Mouse (Mus musculus): Measurements from ENCODE around the gene Atxn1l. TPM values are rescaled to one million over a fixed set of nuclear protein-coding genes. Genes with fewer than 3 reads are reported as not detected.
A peak's percentile ranks its signal among the peaks of the same experiment; 100 is the strongest.

Atxn1l gene
- polyA plus RNA-seq, 1 experiment from 2014 or later: 4.5 TPM

GRCm38 (mm10) chr8:109706874-109707237 lies 30.7 kb downstream of the Atxn1l start:
- ATAC-seq: 0 out of 2 replicates have a peak, but pooled peaks have one; percentile 33

DNA sequence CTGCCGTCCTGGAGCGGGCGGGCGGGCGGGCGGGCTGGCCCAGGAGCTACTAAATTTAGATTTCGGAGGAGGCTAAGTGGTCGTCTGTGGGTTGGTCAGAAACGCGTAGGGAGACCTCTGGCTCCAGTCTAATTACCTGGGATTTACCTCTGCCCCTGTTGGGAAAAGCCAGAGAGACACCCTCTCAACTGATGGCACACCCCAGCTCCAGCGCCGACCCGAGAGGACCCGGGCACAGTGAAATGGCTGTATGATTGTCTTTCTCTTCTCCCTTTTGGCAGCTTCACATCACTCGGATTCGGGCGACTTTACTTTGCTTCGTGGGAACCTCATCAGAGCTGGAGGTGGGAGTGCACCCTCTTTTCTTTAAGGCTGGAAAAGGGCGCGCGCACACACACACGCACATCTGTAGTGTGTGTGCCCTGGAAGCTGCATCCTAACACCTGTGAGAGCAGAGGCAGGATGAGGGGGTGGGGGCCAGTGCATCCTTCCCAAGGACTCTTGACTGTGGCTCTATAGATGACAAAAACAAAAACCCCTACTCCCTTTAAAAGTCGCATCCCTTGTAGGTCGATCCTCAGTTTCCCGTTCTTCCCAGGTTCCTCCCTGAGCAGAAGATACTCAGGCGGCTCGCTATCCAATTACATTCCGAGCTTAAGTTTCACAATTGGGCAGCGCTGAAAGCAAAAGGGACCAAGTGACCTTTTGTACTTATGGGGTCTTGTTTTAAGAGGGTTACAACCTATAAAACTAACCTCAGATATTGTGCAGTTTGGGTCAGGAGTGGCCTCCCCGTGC lies 31.3 kb downstream of the Atxn1l start:
- H3K4me3 ChIP-seq (ENCODE audit: low read length): peak overlapping the region; percentile 94
- peaks cover 13% of the 10 kb centered on the region for H3K4me1 ChIP-seq (ENCODE audit: control insufficient read depth, insufficient read depth, low read length)
- WGBS: 2% methylated on average over 30 of the region's 30 CpGs

More at GRCm38 (mm10) chr8:109706874-109707237, 30.7 kb downstream of the Atxn1l start:
- no peak overlapping the region for H3K27ac ChIP-seq (ENCODE audit: low read length)
- H3K9me3 ChIP-seq (ENCODE audit: control insufficient read depth, low read length): no peaks in the 10 kb centered on the region
- no peaks in the 10 kb centered on the region for H3K36me3 ChIP-seq (ENCODE audit: control insufficient read depth, insufficient read depth, low read length)
- peak overlapping the region; percentile 99; the same call in 1 of the 2 replicates for H3K9ac ChIP-seq (ENCODE audit: low read depth, low read length)
- H3K27me3 ChIP-seq (replicated peaks; ENCODE audit: control insufficient read depth, insufficient read depth, low read length): no peaks in the 10 kb centered on the region
- peaks cover 13% of the 10 kb centered on the region for H3K4me1 ChIP-seq (ENCODE audit: control insufficient read depth, insufficient read depth, low read length)
- peak overlapping the region; percentile 87 for H3K4me2 ChIP-seq (ENCODE audit: low read depth, low read length)
- 17% methylated on average over 2 of the region's 2 CpGs for WGBS
- H3K4me3 ChIP-seq (ENCODE audit: low read length): peak overlapping the region; percentile 94

GRCm38 (mm10) chr8:109705320-109706075 lies 32.0 kb downstream of the Atxn1l start, which contains the start of gene Zfp821:
Zfp821 (plus strand) TSS chr8:109705546.
- Histone ChIP-seq H3K4me2 (ENCODE audit: low read depth, low read length) (peak within 1 kb of the TSS; percentile 87), H3K9me3 (ENCODE audit: control insufficient read depth, low read length) (no peaks in the 10 kb centered on the region), H3K9ac (ENCODE audit: low read depth, low read length) (peak within 1 kb of the TSS; percentile 99), H3K27ac (ENCODE audit: low read length) (peak within 1 kb of the TSS; percentile 91), H3K4me3 (ENCODE audit: low read length) (peak within 1 kb of the TSS; percentile 94), H3K27me3 (replicated peaks; ENCODE audit: control insufficient read depth, insufficient read depth, low read length) (no peaks in the 10 kb centered on the region), H3K4me1 (ENCODE audit: control insufficient read depth, insufficient read depth, low read length) (peaks cover 13% of the 10 kb centered on the region), H3K36me3 (ENCODE audit: control insufficient read depth, insufficient read depth, low read length) (no peaks in the 10 kb centered on the region)
- ATAC-seq: peak; percentile 92
- under 1% methylated on average over 93 of the region's 100 CpGs for WGBS

More for the DNA sequence above, 31.3 kb downstream of the Atxn1l start:
- peak overlapping the region; percentile 28; the same call in 1 of the 2 replicates for H3K27ac ChIP-seq (ENCODE audit: low read length)
- H3K9me3 ChIP-seq (ENCODE audit: control insufficient read depth, low read length): no peaks in the 10 kb centered on the region
- H3K36me3 ChIP-seq (ENCODE audit: control insufficient read depth, insufficient read depth, low read length): no peaks in the 10 kb centered on the region
- H3K27me3 ChIP-seq (replicated peaks; ENCODE audit: control insufficient read depth, insufficient read depth, low read length): no peaks in the 10 kb centered on the region
- ATAC-seq: peak; percentile 57
- peak overlapping the region; percentile 99 for H3K9ac ChIP-seq (ENCODE audit: low read depth, low read length)
- peak overlapping the region; percentile 87 for H3K4me2 ChIP-seq (ENCODE audit: low read depth, low read length)

DNA sequence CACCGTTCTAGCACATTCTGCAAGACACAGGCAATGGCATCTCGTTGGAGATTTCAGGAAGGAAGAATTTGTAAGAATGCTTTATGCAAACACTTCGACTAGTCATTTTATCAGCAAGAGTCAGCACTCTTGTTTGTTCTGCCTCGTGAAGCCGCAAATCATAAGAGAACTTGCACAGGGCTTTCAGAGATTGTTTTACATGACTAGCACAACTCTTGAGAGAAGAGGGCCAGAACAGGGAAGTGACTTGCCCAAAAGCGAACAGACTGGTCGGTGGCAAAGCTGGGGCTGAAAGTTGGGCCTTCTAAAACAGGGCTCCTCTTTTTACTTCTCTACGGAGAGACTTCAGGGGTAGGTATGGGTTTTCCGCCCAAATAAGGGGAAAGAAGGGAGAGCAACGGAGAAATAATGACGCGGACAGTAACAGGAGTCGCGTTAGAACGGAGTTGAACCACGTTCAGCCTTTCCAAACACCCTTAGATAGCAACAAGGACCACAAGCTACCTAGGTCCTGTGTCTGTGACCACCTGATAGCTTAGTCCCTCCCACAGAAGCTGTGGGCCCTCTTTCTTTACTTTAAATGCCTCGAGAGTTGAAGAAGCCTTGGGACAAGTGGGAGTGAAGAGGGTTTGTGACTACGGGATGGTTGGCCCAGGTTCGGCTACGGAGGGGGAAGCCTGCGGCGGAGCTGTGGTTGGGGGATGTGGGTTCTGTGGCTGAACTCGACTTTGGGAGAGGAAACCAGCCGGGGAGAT lies 32.8 kb downstream of the Atxn1l start:
- ATAC-seq: no peak; the same call in none of the 2 replicates
- 7% methylated on average over 24 of the region's 24 CpGs for WGBS

DNA sequence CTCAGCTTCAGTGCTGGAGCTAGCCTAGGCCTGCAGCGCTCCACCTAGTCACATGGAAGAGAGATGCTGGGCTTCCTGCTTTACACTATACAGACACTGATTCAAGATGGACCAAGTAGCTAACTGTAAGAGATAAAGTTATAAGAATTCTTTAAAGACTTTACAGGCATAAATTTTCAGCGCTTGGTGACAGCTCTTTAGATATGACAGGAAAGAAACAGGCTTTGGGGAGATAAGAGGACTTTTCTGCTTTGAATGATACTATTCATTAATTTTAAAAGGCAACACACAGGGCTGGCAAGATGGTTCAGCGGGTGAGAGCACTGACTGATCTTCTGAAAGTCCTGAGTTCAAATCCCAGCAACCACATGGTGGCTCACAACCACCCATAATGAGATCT lies 39.1 kb downstream of the Atxn1l start:
- ATAC-seq: no peak
- Histone ChIP-seq H3K36me3 (ENCODE audit: control insufficient read depth, insufficient read depth, low read length) (no peaks in the 10 kb centered on the region), H3K4me3 (ENCODE audit: low read length) (no peak overlapping the region), H3K9ac (ENCODE audit: low read depth, low read length) (no peak overlapping the region), H3K9me3 (ENCODE audit: control insufficient read depth, low read length) (no peaks in the 10 kb centered on the region), H3K4me1 (ENCODE audit: control insufficient read depth, insufficient read depth, low read length) (peaks cover 8% of the 10 kb centered on the region), H3K27ac (ENCODE audit: low read length) (no peak overlapping the region), H3K27me3 (replicated peaks; ENCODE audit: control insufficient read depth, insufficient read depth, low read length) (no peaks in the 10 kb centered on the region), H3K4me2 (ENCODE audit: low read depth, low read length) (no peak overlapping the region)
- WGBS: 81% methylated on average over 3 of the region's 3 CpGs

More for the DNA sequence above, 32.8 kb downstream of the Atxn1l start:
- Histone ChIP-seq H3K4me3 (ENCODE audit: low read length) (peak overlapping the region; percentile 94), H3K9me3 (ENCODE audit: control insufficient read depth, low read length) (no peaks in the 10 kb centered on the region), H3K4me1 (ENCODE audit: control insufficient read depth, insufficient read depth, low read length) (peaks cover 13% of the 10 kb centered on the region), H3K27me3 (replicated peaks; ENCODE audit: control insufficient read depth, insufficient read depth, low read length) (no peaks in the 10 kb centered on the region), H3K9ac (ENCODE audit: low read depth, low read length) (peak overlapping the region; percentile 99), H3K36me3 (ENCODE audit: control insufficient read depth, insufficient read depth, low read length) (no peaks in the 10 kb centered on the region), H3K4me2 (ENCODE audit: low read depth, low read length) (peak overlapping the region; percentile 87), H3K27ac (ENCODE audit: low read length) (0 out of 2 replicates have a peak overlapping the region, but pooled peaks have one; percentile 34)

DNA sequence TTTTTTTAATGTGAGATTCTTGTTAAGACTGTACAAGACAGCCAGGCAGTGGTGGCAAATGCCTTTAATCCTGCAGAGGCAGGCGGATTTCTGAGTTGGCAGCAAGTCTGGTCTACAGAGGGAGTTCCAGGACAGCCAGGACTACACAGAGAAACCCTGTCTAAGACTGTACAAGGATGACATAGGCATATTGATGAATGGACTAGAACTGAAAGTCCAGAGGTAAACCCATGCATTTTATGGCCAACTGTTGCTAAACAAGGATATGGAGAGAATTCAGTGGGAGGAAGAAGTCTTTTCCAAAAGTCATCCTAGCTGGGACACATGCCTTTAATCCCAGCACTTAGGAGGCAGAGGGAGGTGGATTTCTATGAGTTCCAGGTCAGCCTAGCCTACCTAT lies 39.8 kb downstream of the Atxn1l start:
- H3K4me1 ChIP-seq (ENCODE audit: control insufficient read depth, insufficient read depth, low read length): peaks cover 8% of the 10 kb centered on the region
- no peaks in the 10 kb centered on the region for H3K36me3 ChIP-seq (ENCODE audit: control insufficient read depth, insufficient read depth, low read length)
- ATAC-seq: no peak
- no peak overlapping the region for H3K4me2 ChIP-seq (ENCODE audit: low read depth, low read length)
- 89% methylated on average over 1 of the region's 1 CpGs for WGBS
- H3K4me3 ChIP-seq (ENCODE audit: low read length): no peak overlapping the region
- H3K9me3 ChIP-seq (ENCODE audit: control insufficient read depth, low read length): no peaks in the 10 kb centered on the region
- H3K27ac ChIP-seq (ENCODE audit: low read length): no peak overlapping the region
- no peak overlapping the region for H3K9ac ChIP-seq (ENCODE audit: low read depth, low read length)
- no peaks in the 10 kb centered on the region for H3K27me3 ChIP-seq (replicated peaks; ENCODE audit: control insufficient read depth, insufficient read depth, low read length)

GRCm38 (mm10) chr8:109694154-109694553 lies 43.4 kb downstream of the Atxn1l start:
- Histone ChIP-seq H3K9me3 (ENCODE audit: control insufficient read depth, low read length) (no peaks in the 10 kb centered on the region), H3K9ac (ENCODE audit: low read depth, low read length) (no peak overlapping the region), H3K27me3 (replicated peaks; ENCODE audit: control insufficient read depth, insufficient read depth, low read length) (no peaks in the 10 kb centered on the region), H3K36me3 (ENCODE audit: control insufficient read depth, insufficient read depth, low read length) (no peaks in the 10 kb centered on the region), H3K4me1 (ENCODE audit: control insufficient read depth, insufficient read depth, low read length) (peaks cover 22% of the 10 kb centered on the region), H3K27ac (ENCODE audit: low read length) (no peak overlapping the region), H3K4me3 (ENCODE audit: low read length) (no peak overlapping the region; the same call in 1 of the 2 replicates), H3K4me2 (ENCODE audit: low read depth, low read length) (no peak overlapping the region)
- 52% methylated on average over 6 of the region's 6 CpGs for WGBS
- no peak for ATAC-seq

GRCm38 (mm10) chr8:109693146-109693900 lies 44.2 kb downstream of the Atxn1l start, which contains the start of gene Ist1:
Ist1 (minus strand) TSS chr8:109693260.
- Histone ChIP-seq H3K9me3 (ENCODE audit: control insufficient read depth, low read length) (no peaks in the 10 kb centered on the region), H3K4me3 (ENCODE audit: low read length) (peak within 1 kb of the TSS; percentile 98), H3K4me1 (ENCODE audit: control insufficient read depth, insufficient read depth, low read length) (peaks cover 22% of the 10 kb centered on the region), H3K27me3 (replicated peaks; ENCODE audit: control insufficient read depth, insufficient read depth, low read length) (no peaks in the 10 kb centered on the region), H3K27ac (ENCODE audit: low read length) (peak within 1 kb of the TSS; percentile 80), H3K36me3 (ENCODE audit: control insufficient read depth, insufficient read depth, low read length) (no peaks in the 10 kb centered on the region), H3K4me2 (ENCODE audit: low read depth, low read length) (peak within 1 kb of the TSS; percentile 86), H3K9ac (ENCODE audit: low read depth, low read length) (peak within 1 kb of the TSS; percentile 97)
- ATAC-seq: peak; percentile 99
- WGBS: under 1% methylated on average over 57 of the region's 57 CpGs
